Mouse (Mus musculus): Measurements from ENCODE around the gene Rbm48. TPM values are rescaled to one million over a fixed set of nuclear protein-coding genes. Genes with fewer than 3 reads are reported as not detected.

Rbm48 gene
- polyA plus RNA-seq, 1 experiment from 2014 or later: 16.5 TPM

- ATAC-seq: no peak
- Histone ChIP-seq H3K36me3 (ENCODE audit: control insufficient read depth, insufficient read depth, low read length) (no peaks in the 10 kb centered on the region), H3K4me3 (ENCODE audit: low read depth, low read length) (no peak overlapping the region), H3K4me1 (ENCODE audit: control insufficient read depth, insufficient read depth, low read length) (peaks cover 14% of the 10 kb centered on the region), H3K27me3 (ENCODE audit: control insufficient read depth, insufficient read depth, low read depth, low read length) (no peaks in the 10 kb centered on the region), H3K4me2 (ENCODE audit: low read length) (no peak overlapping the region), H3K9me3 (replicated peaks; ENCODE audit: control insufficient read depth, low read length, poor library complexity, severe bottlenecking) (no peaks in the 10 kb centered on the region), H3K9ac (ENCODE audit: low read depth, low read length) (no peak overlapping the region), H3K27ac (ENCODE audit: low read length) (no peak overlapping the region)
- WGBS: 80% methylated on average over 6 of the region's 6 CpGs
Observed at GRCm38 (mm10) chr5:3541871-3542270, 54.5 kb downstream of the Rbm48 start.

DNA sequence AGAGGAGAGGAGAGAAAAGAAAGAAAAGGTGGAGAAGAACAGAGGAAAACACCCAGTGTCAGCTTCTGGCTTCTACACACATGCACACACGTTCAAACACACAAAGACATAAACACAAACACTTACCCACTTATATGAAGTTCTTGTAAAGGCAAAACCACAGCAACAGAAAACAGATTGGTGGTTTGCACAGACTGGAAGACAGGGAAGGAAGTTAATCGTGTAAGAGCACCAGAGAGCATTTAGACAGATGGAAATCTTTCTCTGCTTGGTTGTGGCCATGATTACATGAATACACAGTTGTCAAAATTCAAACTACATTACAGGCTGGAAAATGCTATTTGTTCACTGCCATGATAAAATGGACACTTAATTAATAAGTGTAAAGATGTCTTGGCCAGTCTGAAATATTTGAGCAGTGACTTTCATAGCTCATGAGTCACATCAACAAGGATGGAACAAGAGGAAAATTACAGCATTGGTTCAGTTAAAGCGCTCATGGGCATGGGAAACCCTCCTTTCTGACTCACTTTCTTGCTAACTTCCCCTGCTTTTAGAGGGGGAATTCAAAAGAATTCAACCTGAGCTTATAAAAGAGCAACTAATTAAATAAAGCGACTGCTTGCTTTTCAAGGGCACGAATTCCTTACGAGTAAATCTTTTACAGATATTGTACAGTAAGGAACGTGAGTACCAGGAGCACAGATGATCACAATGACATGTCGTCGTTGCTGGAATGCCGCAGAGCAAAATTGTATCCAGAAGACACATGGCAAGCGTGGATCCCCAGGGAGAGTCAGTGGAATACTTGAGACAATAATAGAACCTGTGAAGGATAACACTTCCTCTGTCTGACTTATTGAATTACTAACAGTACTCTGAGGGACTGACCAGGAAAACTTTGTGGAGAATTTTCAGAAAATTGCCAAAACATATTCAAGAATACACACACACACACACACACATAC is 57.6 kb downstream of the Rbm48 start:
- Histone ChIP-seq H3K27me3 (ENCODE audit: control insufficient read depth, insufficient read depth, low read depth, low read length) (no peaks in the 10 kb centered on the region), H3K4me2 (ENCODE audit: low read length) (no peak overlapping the region), H3K4me1 (ENCODE audit: control insufficient read depth, insufficient read depth, low read length) (no peaks in the 10 kb centered on the region; the same call in 1 of the 2 replicates), H3K27ac (ENCODE audit: low read length) (no peak overlapping the region), H3K36me3 (ENCODE audit: control insufficient read depth, insufficient read depth, low read length) (no peaks in the 10 kb centered on the region), H3K4me3 (ENCODE audit: low read depth, low read length) (no peak overlapping the region), H3K9ac (ENCODE audit: low read depth, low read length) (no peak overlapping the region), H3K9me3 (replicated peaks; ENCODE audit: control insufficient read depth, low read length, poor library complexity, severe bottlenecking) (no peaks in the 10 kb centered on the region)
- no peak for ATAC-seq
- WGBS: 76% methylated on average over 11 of the region's 11 CpGs

DNA sequence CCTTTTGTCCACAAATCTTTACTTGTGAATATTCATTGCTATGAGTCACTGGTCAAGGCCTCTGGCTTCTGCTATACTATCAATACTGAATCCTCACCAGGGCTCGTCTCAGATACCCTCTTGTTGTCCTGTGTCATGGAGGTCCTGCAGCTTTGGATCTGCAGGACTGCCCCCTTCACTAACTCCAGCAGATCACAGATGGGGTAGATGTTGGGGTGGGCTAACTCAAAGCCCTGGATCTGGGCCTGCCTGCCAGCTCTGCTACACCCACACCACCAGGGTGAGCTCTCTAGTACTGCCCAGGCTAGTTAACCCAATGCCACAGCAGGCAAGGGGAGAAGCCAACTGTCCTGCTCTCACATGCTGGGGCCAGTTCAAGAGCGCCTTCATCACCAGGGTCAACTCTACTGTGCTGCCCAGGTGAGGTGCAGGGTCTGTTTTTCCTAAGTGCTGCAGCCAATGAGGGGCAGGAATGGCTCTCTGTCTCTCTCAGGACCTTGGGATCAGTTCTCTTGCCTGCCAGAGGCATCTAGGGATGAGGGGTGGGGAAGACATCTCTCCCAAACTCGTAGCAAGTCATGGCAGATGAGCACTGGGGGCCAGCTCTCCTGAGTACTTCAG is 59.7 kb downstream of the Rbm48 start:
- H3K4me2 ChIP-seq (ENCODE audit: low read length): no peak overlapping the region
- H3K36me3 ChIP-seq (ENCODE audit: control insufficient read depth, insufficient read depth, low read length): no peaks in the 10 kb centered on the region
- no peak for ATAC-seq
- H3K27ac ChIP-seq (ENCODE audit: low read length): no peak overlapping the region
- H3K9ac ChIP-seq (ENCODE audit: low read depth, low read length): no peak overlapping the region
- H3K4me1 ChIP-seq (ENCODE audit: control insufficient read depth, insufficient read depth, low read length): no peaks in the 10 kb centered on the region
- WGBS: 69% methylated on average over 3 of the region's 3 CpGs
- H3K9me3 ChIP-seq (replicated peaks; ENCODE audit: control insufficient read depth, low read length, poor library complexity, severe bottlenecking): no peaks in the 10 kb centered on the region
- H3K4me3 ChIP-seq (ENCODE audit: low read depth, low read length): no peak overlapping the region
- H3K27me3 ChIP-seq (ENCODE audit: control insufficient read depth, insufficient read depth, low read depth, low read length): no peaks in the 10 kb centered on the region

Other genes starting within 250 kb of the Rbm48 start
- gene Fam133b, start 52.8 kb downstream of the Rbm48 start, polyA plus RNA-seq (2015; fragmentation: Nextera tagmentation; extraction: Ambion mirVana): 23.0 and 25.2 TPM in 2 replicates
- gene 1700109H08Rik, start 25.0 kb downstream of the Rbm48 start, polyA plus RNA-seq (2015; fragmentation: Nextera tagmentation; extraction: Ambion mirVana): 2.2 and 2.4 TPM in 2 replicates
- gene Pex1, start 519 bp downstream of the Rbm48 start, polyA plus RNA-seq (2015; fragmentation: Nextera tagmentation; extraction: Ambion mirVana): 26.2 TPM in 2 replicates
- gene Tmbim7, start 54.6 kb upstream of the Rbm48 start, polyA plus RNA-seq (2015; fragmentation: Nextera tagmentation; extraction: Ambion mirVana): not detected in 2 replicates
- 59.9 and 62.9 TPM in 2 replicates for gene Gatad1, start 60.6 kb upstream of the Rbm48 start, polyA plus RNA-seq (2015; fragmentation: Nextera tagmentation; extraction: Ambion mirVana)
- gene Ankib1, start 206.3 kb upstream of the Rbm48 start, polyA plus RNA-seq (2015; fragmentation: Nextera tagmentation; extraction: Ambion mirVana): 16.0 and 18.0 TPM in 2 replicates
- gene Krit1, start 206.6 kb upstream of the Rbm48 start, polyA plus RNA-seq (2015; fragmentation: Nextera tagmentation; extraction: Ambion mirVana): 56.6 and 59.8 TPM in 2 replicates
- 0.16 and 0.18 TPM in 2 replicates for gene Lrrd1, start 248.6 kb upstream of the Rbm48 start, polyA plus RNA-seq (2015; fragmentation: Nextera tagmentation; extraction: Ambion mirVana)

Data from midbrain, embryonic 16.5 days (tissue).